Mouse (Mus musculus) heart, adult 2 months (tissue): ENCODE measurements around the gene Dbi. TPM values are rescaled to one million over a fixed set of nuclear protein-coding genes. Genes with fewer than 3 reads are reported as not detected.

Source experiments
- DNase-seq, 2 experiments: peaks; one replicate each; pipeline ENCODE4 v3.0.0; 2021
- H3K27ac ChIP-seq: fragments of 200-600 bp; 2 replicates; pipeline ENCODE4 v1.8.1; 2022
- H3K27me3 ChIP-seq: fragments of 200-500 bp; 2 replicates; pipeline ENCODE4 v1.6.1; 2012; ENCODE audit warnings: mild to moderate bottlenecking, low read length, inconsistent platforms, mixed read lengths; ENCODE audit not compliant: control insufficient read depth, insufficient read depth
- H3K36me3 ChIP-seq: fragments of 200-500 bp; 2 replicates; pipeline ENCODE4 v1.6.1; 2012; ENCODE audit warnings: low read length, inconsistent platforms; ENCODE audit not compliant: control insufficient read depth, insufficient read depth
- H3K4me1 ChIP-seq: fragments of 200-500 bp; 2 replicates; pipeline ENCODE4 v1.6.1; 2011; ENCODE audit warnings: low read length; ENCODE audit not compliant: control insufficient read depth, insufficient read depth
- H3K4me3 ChIP-seq: fragments of 200-600 bp; 2 replicates; pipeline ENCODE4 v1.8.1; 2022
- H3K79me2 ChIP-seq: fragments of 200-500 bp; replicated peaks from 2 replicates; pipeline ENCODE4 v1.6.1; 2012; ENCODE audit warnings: mild to moderate bottlenecking, inconsistent platforms, low read length, moderate library complexity, mixed read lengths; ENCODE audit not compliant: control insufficient read depth, insufficient read depth
- H3K9ac ChIP-seq: fragments of 200-500 bp; 2 replicates; pipeline ENCODE4 v1.6.1; 2012; ENCODE audit warnings: low read depth, mild to moderate bottlenecking, control low read depth, inconsistent platforms, low read length, mixed read lengths
- CTCF ChIP-seq: fragments of 200-600 bp; IDR thresholded peaks from 2 replicates; pipeline ENCODE4 v1.8.1; 2022; ENCODE audit warnings: antibody characterized with exemption, mild to moderate bottlenecking, moderate library complexity
- EP300 ChIP-seq: fragments of 200-500 bp; IDR thresholded peaks from 2 replicates; pipeline ENCODE4 v1.6.1; 2011; ENCODE audit warnings: low read depth, low read length, control low read depth; ENCODE audit not compliant: insufficient read depth
- POLR2A ChIP-seq: fragments of 200-500 bp; IDR thresholded peaks from 2 replicates; pipeline ENCODE4 v1.6.1; 2011; ENCODE audit warnings: mild to moderate bottlenecking, low read depth, low read length, control low read depth; ENCODE audit not compliant: insufficient read depth
- WGBS: fragments of 180-500 bp; shearing (Covaris S2); methylation state at CpG from one replicate; pipeline ENCODE4 v1.1.7; 2018; 5-methylcytosine and 5-hydroxymethylcytosine counted together
- intact Hi-C: fragments of 180-260 bp; cut with DNase I; formaldehyde crosslinking; loops from one replicate; pipeline ENCODE4 v1.15.1; 2025
- polyA plus RNA-seq: library from polyadenylated mRNA; depleted of rRNA; stranded (reverse); fragments of >200 nt; gene quantifications from 2 replicates; pipeline ENCODE4 v1.2.3, GENCODE M21; 2012
- total RNA-seq, 2 experiments: library from RNA; stranded (reverse); gene quantifications; 2 replicates each; pipeline ENCODE4 v1.2.3; 2021

Gene Dbi
- total and polyA plus RNA-seq, 3 experiments: 251 to 335 (median 264) TPM

DNA sequence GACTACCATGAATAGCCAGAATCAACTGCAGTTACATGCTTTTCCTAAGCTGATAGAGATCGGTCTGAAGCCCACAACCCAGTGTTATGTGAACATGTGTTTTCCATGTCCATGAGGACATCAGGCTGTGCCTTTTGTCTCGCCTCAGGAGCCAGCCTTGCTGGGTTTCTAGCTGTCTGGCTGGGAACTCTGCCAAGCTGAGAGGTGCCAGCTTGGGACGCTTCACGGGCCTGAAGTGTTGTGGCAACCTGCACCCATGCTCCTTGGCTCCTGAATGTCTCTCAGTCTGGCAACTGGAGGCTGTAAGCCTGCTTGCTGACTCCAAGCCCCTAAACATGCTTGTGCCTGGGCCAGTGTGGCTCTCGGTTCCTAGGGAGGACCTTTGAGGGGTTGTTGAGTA lies 21.7 kb upstream of the Dbi start:
- no peak for TF ChIP-seq POLR2A
- intact Hi-C loops: no loop called here
- no peak overlapping the region for H3K27ac ChIP-seq
- H3K27me3 ChIP-seq: no peaks in the 10 kb centered on the region
- peak; percentile 66 to 78 for DNase-seq
- H3K79me2 ChIP-seq: no peaks in the 10 kb centered on the region
- 53% methylated on average over 5 of the region's 5 CpGs for WGBS
- no peak overlapping the region for H3K4me3 ChIP-seq
- no peak overlapping the region for H3K9ac ChIP-seq
- no peaks in the 10 kb centered on the region for H3K4me1 ChIP-seq
- H3K36me3 ChIP-seq: no peaks in the 10 kb centered on the region

DNA sequence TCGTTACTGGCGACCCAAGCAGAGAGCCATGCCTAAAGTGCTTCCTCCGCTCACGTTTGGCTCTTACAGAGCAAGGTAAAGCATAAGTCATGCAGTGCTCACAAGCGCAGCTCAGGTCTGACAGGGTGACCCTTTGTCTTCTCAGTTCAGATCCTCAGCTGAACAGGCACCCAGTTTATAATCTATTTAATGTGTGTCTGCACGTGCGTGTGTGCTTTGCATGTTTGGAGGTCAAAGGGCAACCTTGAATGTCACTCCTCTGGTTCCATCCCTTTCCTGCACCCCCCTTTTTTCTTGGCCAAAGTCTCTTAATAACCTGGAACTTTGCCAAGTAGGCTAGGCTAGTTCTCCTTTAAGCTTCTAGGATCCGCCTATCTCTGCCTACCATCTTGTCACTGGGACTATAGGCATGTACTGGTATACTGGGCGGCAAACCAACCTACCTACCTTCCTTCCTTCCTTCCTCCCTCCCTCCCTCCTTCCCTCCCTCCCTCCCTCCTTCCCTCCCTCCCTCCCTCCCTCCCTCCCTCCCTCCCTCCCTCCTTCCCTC lies 19.3 kb upstream of the Dbi start:
- intact Hi-C loops: no loop called here
- WGBS: 81% methylated on average over 9 of the region's 9 CpGs
- DNase-seq: no peak
- H3K4me3 ChIP-seq: no peak overlapping the region
- H3K27ac ChIP-seq: no peak overlapping the region
- H3K27me3 ChIP-seq: no peaks in the 10 kb centered on the region
- no peak overlapping the region for H3K9ac ChIP-seq
- no peaks in the 10 kb centered on the region for H3K36me3 ChIP-seq
- no peaks in the 10 kb centered on the region for H3K79me2 ChIP-seq
- no peaks in the 10 kb centered on the region for H3K4me1 ChIP-seq
- TF ChIP-seq POLR2A (no peak), EP300 (no peak), CTCF (no peak)

DNA sequence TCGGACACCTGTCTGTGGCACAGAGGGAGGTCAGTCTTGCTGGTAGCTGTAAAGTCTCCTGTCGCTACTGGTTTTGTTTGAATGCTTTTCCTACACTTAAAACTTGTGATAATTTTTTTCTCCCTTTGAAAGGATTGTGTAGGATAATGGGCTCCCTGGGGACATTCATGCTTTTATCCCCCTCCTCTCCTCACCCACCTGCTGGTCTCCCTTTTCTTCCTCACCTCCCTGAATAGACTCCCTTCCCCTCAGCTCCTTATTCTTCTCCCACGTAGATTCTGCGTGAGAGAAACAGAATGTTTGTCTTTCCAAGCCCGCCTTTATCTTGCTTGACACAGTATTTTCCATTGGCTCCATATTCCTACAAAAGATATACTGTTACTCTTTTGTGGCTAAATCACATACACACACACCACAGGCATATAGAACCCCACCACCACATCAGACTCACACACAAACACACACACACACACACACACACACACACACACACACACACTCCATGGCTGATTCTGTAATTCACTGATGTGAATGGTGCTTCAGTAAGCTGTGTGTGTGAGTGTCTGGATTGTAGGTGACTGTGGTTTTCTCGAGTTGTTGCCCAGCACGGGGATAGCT lies 18.2 kb upstream of the Dbi start:
- H3K4me3 ChIP-seq: no peak overlapping the region
- 50% methylated on average over 7 of the region's 7 CpGs for WGBS

DNA sequence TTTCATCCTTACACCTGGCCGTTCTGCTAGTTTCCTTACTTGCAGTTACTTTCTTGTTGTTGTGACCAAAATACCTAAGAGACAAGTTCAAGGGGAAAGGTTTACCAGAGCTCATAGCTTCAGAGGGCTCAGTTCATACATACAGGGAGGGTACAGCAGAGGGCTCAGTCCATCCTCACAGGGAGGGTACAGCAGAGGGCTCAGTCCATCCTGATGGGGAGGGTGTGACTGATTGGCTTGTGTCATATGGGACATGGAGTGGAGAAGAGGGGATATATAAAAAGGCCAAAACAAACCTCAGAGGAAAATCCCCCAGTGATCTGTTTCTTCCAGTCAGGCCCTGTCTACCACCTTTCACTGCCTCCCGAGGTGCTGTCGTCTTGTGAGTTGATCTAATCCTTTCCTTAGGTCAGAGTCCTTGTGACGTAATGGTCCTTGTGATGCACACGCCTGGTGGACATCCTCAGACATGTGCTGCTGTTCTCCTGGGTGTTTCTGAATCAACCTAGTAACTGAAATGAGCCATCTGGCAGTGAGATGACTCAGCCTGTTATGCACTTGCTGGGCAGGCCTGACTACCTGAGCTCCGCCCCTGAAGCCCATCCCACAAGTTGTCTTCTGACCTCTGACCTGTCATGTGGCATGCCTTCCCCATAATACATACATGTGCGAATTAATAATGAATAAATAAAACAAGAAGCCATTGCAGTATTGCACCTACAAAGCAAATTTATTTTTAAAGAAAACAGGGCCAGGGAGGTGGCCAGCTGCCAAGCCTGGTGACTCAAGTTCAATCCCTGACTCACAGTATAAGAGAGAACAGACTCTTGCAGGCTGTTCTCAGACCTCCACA lies 15.3 kb upstream of the Dbi start:
- 71% methylated on average over 7 of the region's 7 CpGs for WGBS
- H3K27me3 ChIP-seq: no peaks in the 10 kb centered on the region
- no peak overlapping the region for H3K9ac ChIP-seq
- intact Hi-C loops: no loop called here
- TF ChIP-seq CTCF (no peak), POLR2A (no peak), EP300 (no peak)
- H3K27ac ChIP-seq: no peak overlapping the region
- H3K4me3 ChIP-seq: no peak overlapping the region
- H3K36me3 ChIP-seq: no peaks in the 10 kb centered on the region
- no peaks in the 10 kb centered on the region for H3K4me1 ChIP-seq
- DNase-seq: no peak
- H3K79me2 ChIP-seq: no peaks in the 10 kb centered on the region

More for the DNA sequence above, 18.2 kb upstream of the Dbi start:
- no peak overlapping the region for H3K27ac ChIP-seq
- H3K27me3 ChIP-seq: no peaks in the 10 kb centered on the region
- no peaks in the 10 kb centered on the region for H3K36me3 ChIP-seq
- no peak for TF ChIP-seq EP300
- TF ChIP-seq POLR2A: no peak
- TF ChIP-seq CTCF: no peak
- H3K4me1 ChIP-seq: no peaks in the 10 kb centered on the region
- no peaks in the 10 kb centered on the region for H3K79me2 ChIP-seq
- intact Hi-C loops: no loop called here
- H3K9ac ChIP-seq: no peak overlapping the region
- no peak for DNase-seq

DNA sequence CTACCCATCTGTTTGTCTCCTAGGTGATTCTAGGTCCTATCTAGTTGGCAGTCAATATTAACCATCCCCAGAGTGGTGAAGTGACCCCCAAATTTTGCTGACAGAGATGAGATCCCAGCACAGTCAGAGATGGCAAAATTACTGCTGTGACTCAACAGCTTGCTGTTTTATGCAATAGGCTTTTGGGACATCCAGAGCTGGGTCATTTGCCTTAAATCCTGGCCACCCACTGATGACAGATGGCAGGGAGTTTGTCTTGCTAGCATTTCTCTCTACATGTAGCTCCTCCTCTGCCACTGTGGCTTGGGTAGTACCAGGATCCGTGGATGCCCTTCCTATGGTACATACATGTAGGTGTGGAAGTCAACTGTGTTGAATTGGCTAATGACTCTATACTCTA lies 11.5 kb upstream of the Dbi start:
- 86% methylated on average over 1 of the region's 1 CpGs for whole genome bisulfite sequencing
- intact Hi-C loops: no loop called here

DNA sequence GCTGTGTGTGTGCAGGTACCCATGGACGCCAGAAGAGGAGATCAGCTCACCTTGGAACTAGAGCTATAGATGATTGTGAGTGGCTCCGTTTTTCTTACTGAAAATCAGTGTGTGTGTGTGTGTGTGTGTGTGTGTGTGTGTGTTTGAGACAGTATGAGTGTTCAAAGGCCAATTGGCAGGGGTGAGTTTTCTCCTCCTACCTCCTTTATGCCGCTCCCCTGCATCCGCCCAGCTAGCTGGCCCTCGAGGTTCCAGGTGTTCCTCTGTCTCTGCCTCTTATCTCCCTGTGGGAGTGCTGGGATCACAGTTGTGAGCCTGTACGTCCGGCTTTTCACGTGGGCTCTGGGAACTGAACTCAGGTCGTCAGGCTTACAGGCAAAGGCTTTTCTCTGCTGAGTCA lies 5.4 kb upstream of the Dbi start:
- no peak for TF ChIP-seq EP300
- no peak for TF ChIP-seq POLR2A
- TF ChIP-seq CTCF: no peak

More for the DNA sequence above, 11.5 kb upstream of the Dbi start:
- no peak for TF ChIP-seq POLR2A
- no peak for TF ChIP-seq EP300
- TF ChIP-seq CTCF: no peak
- Histone ChIP-seq H3K9ac (no peak overlapping the region), H3K4me3 (no peak overlapping the region), H3K79me2 (no peaks in the 10 kb centered on the region), H3K27me3 (no peaks in the 10 kb centered on the region), H3K4me1 (no peaks in the 10 kb centered on the region), H3K27ac (no peak overlapping the region), H3K36me3 (no peaks in the 10 kb centered on the region)
- no peak for DNase-seq

More for the DNA sequence above, 5.4 kb upstream of the Dbi start:
- 70% methylated on average over 9 of the region's 9 CpGs for WGBS
- DNase-seq: no peak
- no peaks in the 10 kb centered on the region for H3K79me2 ChIP-seq
- H3K9ac ChIP-seq: no peak overlapping the region
- no peaks in the 10 kb centered on the region for H3K36me3 ChIP-seq
- no peaks in the 10 kb centered on the region for H3K27me3 ChIP-seq
- H3K4me3 ChIP-seq: no peak overlapping the region
- no peak overlapping the region for H3K27ac ChIP-seq
- intact Hi-C loops: no loop called here
- H3K4me1 ChIP-seq: no peaks in the 10 kb centered on the region; the same call in 1 of the 2 replicates
